Mouse (Mus musculus): ENCODE measurements around the gene Itgb5. TPM values are rescaled to one million over a fixed set of nuclear protein-coding genes. Genes with fewer than 3 reads are reported as not detected.
A peak's percentile ranks its signal among the peaks of the same experiment; 100 is the strongest.

Itgb5 gene
- polyA plus RNA-seq, 1 experiment from 2014 or later: 13.8 TPM

GRCm38 (mm10) chr16:33908239-33908638, 78.8 kb downstream of the Itgb5 start:
- Histone ChIP-seq H3K36me3 (ENCODE audit: control insufficient read depth, insufficient read depth, low read length) (no peaks in the 10 kb centered on the region), H3K4me3 (ENCODE audit: low read depth, low read length) (no peak overlapping the region), H3K27ac (ENCODE audit: low read depth, low read length) (0 out of 2 replicates have a peak overlapping the region, but pooled peaks have one; percentile 22), H3K4me2 (ENCODE audit: low read depth, low read length) (no peak overlapping the region), H3K27me3 (ENCODE audit: control insufficient read depth, insufficient read depth, low read length) (no peaks in the 10 kb centered on the region), H3K9me3 (ENCODE audit: control insufficient read depth, low read length) (no peaks in the 10 kb centered on the region), H3K9ac (replicated peaks; ENCODE audit: low read depth, low read length) (no peak overlapping the region), H3K4me1 (ENCODE audit: control insufficient read depth, insufficient read depth, low read length) (peaks cover 11% of the 10 kb centered on the region)
- peak; percentile 62; the same call in 1 of the 2 replicates for ATAC-seq (ENCODE audit: low read depth)
- 39% methylated on average over 4 of the region's 4 CpGs for WGBS

GRCm38 (mm10) chr16:33914997-33915396, 85.5 kb downstream of the Itgb5 start:
- 67% methylated on average over 4 of the region's 4 CpGs for WGBS

GRCm38 (mm10) chr16:33916473-33917251, 87.2 kb downstream of the Itgb5 start:
- Histone ChIP-seq H3K36me3 (ENCODE audit: control insufficient read depth, insufficient read depth, low read length) (no peaks in the 10 kb centered on the region), H3K9me3 (ENCODE audit: control insufficient read depth, low read length) (no peaks in the 10 kb centered on the region), H3K4me2 (ENCODE audit: low read depth, low read length) (no peak overlapping the region), H3K27ac (ENCODE audit: low read depth, low read length) (no peak overlapping the region; the same call in 1 of the 2 replicates), H3K9ac (replicated peaks; ENCODE audit: low read depth, low read length) (no peak overlapping the region), H3K4me3 (ENCODE audit: low read depth, low read length) (no peak overlapping the region), H3K27me3 (ENCODE audit: control insufficient read depth, insufficient read depth, low read length) (no peaks in the 10 kb centered on the region), H3K4me1 (ENCODE audit: control insufficient read depth, insufficient read depth, low read length) (peaks cover 4% of the 10 kb centered on the region; the same call in 1 of the 2 replicates)
- ATAC-seq (ENCODE audit: low read depth): peak; percentile 52; the same call in 1 of the 2 replicates
- 55% methylated on average over 12 of the region's 12 CpGs for WGBS

More at GRCm38 (mm10) chr16:33914997-33915396, 85.5 kb downstream of the Itgb5 start:
- no peak overlapping the region for H3K27ac ChIP-seq (ENCODE audit: low read depth, low read length)
- no peak overlapping the region for H3K9ac ChIP-seq (replicated peaks; ENCODE audit: low read depth, low read length)
- H3K9me3 ChIP-seq (ENCODE audit: control insufficient read depth, low read length): no peaks in the 10 kb centered on the region
- H3K4me3 ChIP-seq (ENCODE audit: low read depth, low read length): no peak overlapping the region
- no peaks in the 10 kb centered on the region for H3K27me3 ChIP-seq (ENCODE audit: control insufficient read depth, insufficient read depth, low read length)
- ATAC-seq (ENCODE audit: low read depth): no peak
- H3K36me3 ChIP-seq (ENCODE audit: control insufficient read depth, insufficient read depth, low read length): no peaks in the 10 kb centered on the region
- no peak overlapping the region for H3K4me2 ChIP-seq (ENCODE audit: low read depth, low read length)
- H3K4me1 ChIP-seq (ENCODE audit: control insufficient read depth, insufficient read depth, low read length): peaks cover 4% of the 10 kb centered on the region; the same call in 1 of the 2 replicates

GRCm38 (mm10) chr16:33917390-33917789, 87.9 kb downstream of the Itgb5 start:
- 54% methylated on average over 5 of the region's 5 CpGs for WGBS
- no peak for ATAC-seq (ENCODE audit: low read depth)
- peak overlapping the region; percentile 46; the same call in 1 of the 2 replicates for H3K27ac ChIP-seq (ENCODE audit: low read depth, low read length)

GRCm38 (mm10) chr16:33917926-33918325, 88.5 kb downstream of the Itgb5 start:
- ATAC-seq (ENCODE audit: low read depth): no peak
- H3K36me3 ChIP-seq (ENCODE audit: control insufficient read depth, insufficient read depth, low read length): no peaks in the 10 kb centered on the region
- no peaks in the 10 kb centered on the region for H3K27me3 ChIP-seq (ENCODE audit: control insufficient read depth, insufficient read depth, low read length)
- H3K4me1 ChIP-seq (ENCODE audit: control insufficient read depth, insufficient read depth, low read length): peaks cover 6% of the 10 kb centered on the region; the same call in 1 of the 2 replicates
- WGBS: 84% methylated on average over 5 of the region's 5 CpGs
- no peak overlapping the region for H3K4me2 ChIP-seq (ENCODE audit: low read depth, low read length)
- no peaks in the 10 kb centered on the region for H3K9me3 ChIP-seq (ENCODE audit: control insufficient read depth, low read length)
- H3K4me3 ChIP-seq (ENCODE audit: low read depth, low read length): no peak overlapping the region
- no peak overlapping the region; the same call in 1 of the 2 replicates for H3K27ac ChIP-seq (ENCODE audit: low read depth, low read length)
- no peak overlapping the region for H3K9ac ChIP-seq (replicated peaks; ENCODE audit: low read depth, low read length)

More at GRCm38 (mm10) chr16:33917390-33917789, 87.9 kb downstream of the Itgb5 start:
- no peaks in the 10 kb centered on the region for H3K27me3 ChIP-seq (ENCODE audit: control insufficient read depth, insufficient read depth, low read length)
- no peak overlapping the region for H3K4me3 ChIP-seq (ENCODE audit: low read depth, low read length)
- H3K4me1 ChIP-seq (ENCODE audit: control insufficient read depth, insufficient read depth, low read length): peaks cover 6% of the 10 kb centered on the region; the same call in 1 of the 2 replicates
- no peak overlapping the region for H3K9ac ChIP-seq (replicated peaks; ENCODE audit: low read depth, low read length)
- H3K9me3 ChIP-seq (ENCODE audit: control insufficient read depth, low read length): no peaks in the 10 kb centered on the region
- no peaks in the 10 kb centered on the region for H3K36me3 ChIP-seq (ENCODE audit: control insufficient read depth, insufficient read depth, low read length)
- H3K4me2 ChIP-seq (ENCODE audit: low read depth, low read length): no peak overlapping the region

GRCm38 (mm10) chr16:33921514-33921913, 92.0 kb downstream of the Itgb5 start:
- Histone ChIP-seq H3K4me3 (ENCODE audit: low read depth, low read length) (no peak overlapping the region), H3K9me3 (ENCODE audit: control insufficient read depth, low read length) (no peaks in the 10 kb centered on the region), H3K4me2 (ENCODE audit: low read depth, low read length) (no peak overlapping the region), H3K27ac (ENCODE audit: low read depth, low read length) (no peak overlapping the region), H3K4me1 (ENCODE audit: control insufficient read depth, insufficient read depth, low read length) (peaks cover 6% of the 10 kb centered on the region; the same call in 1 of the 2 replicates), H3K27me3 (ENCODE audit: control insufficient read depth, insufficient read depth, low read length) (no peaks in the 10 kb centered on the region), H3K9ac (replicated peaks; ENCODE audit: low read depth, low read length) (no peak overlapping the region), H3K36me3 (ENCODE audit: control insufficient read depth, insufficient read depth, low read length) (no peaks in the 10 kb centered on the region)
- 85% methylated on average over 5 of the region's 5 CpGs for WGBS
- no peak for ATAC-seq (ENCODE audit: low read depth)

GRCm38 (mm10) chr16:33922111-33923000, 92.9 kb downstream of the Itgb5 start:
- 0 out of 2 replicates have a peak, but pooled peaks have one; percentile 41 for ATAC-seq (ENCODE audit: low read depth)
- H3K36me3 ChIP-seq (ENCODE audit: control insufficient read depth, insufficient read depth, low read length): no peaks in the 10 kb centered on the region
- H3K27ac ChIP-seq (ENCODE audit: low read depth, low read length): 0 out of 2 replicates have a peak overlapping the region, but pooled peaks have one; percentile 39
- H3K9me3 ChIP-seq (ENCODE audit: control insufficient read depth, low read length): no peaks in the 10 kb centered on the region
- H3K4me2 ChIP-seq (ENCODE audit: low read depth, low read length): no peak overlapping the region
- peaks cover 2% of the 10 kb centered on the region; the same call in 1 of the 2 replicates for H3K4me1 ChIP-seq (ENCODE audit: control insufficient read depth, insufficient read depth, low read length)
- no peak overlapping the region for H3K4me3 ChIP-seq (ENCODE audit: low read depth, low read length)
- no peak overlapping the region for H3K9ac ChIP-seq (replicated peaks; ENCODE audit: low read depth, low read length)
- no peaks in the 10 kb centered on the region for H3K27me3 ChIP-seq (ENCODE audit: control insufficient read depth, insufficient read depth, low read length)
- WGBS: 31% methylated on average over 18 of the region's 18 CpGs

GRCm38 (mm10) chr16:33923001-33923316, 93.5 kb downstream of the Itgb5 start:
- Histone ChIP-seq H3K36me3 (ENCODE audit: control insufficient read depth, insufficient read depth, low read length) (no peaks in the 10 kb centered on the region), H3K9ac (replicated peaks; ENCODE audit: low read depth, low read length) (no peak overlapping the region), H3K27ac (ENCODE audit: low read depth, low read length) (0 out of 2 replicates have a peak overlapping the region, but pooled peaks have one; percentile 39), H3K4me3 (ENCODE audit: low read depth, low read length) (no peak overlapping the region), H3K4me2 (ENCODE audit: low read depth, low read length) (no peak overlapping the region), H3K9me3 (ENCODE audit: control insufficient read depth, low read length) (no peaks in the 10 kb centered on the region), H3K4me1 (ENCODE audit: control insufficient read depth, insufficient read depth, low read length) (peaks cover 2% of the 10 kb centered on the region; the same call in 1 of the 2 replicates), H3K27me3 (ENCODE audit: control insufficient read depth, insufficient read depth, low read length) (no peaks in the 10 kb centered on the region)
- ATAC-seq (ENCODE audit: low read depth): no peak
- 38% methylated on average over 5 of the region's 5 CpGs for WGBS
